Mouse (Mus musculus) thymus, adult 2 months (tissue): ENCODE data around the gene Erc1. TPM values are rescaled to one million over a fixed set of nuclear protein-coding genes. Genes with fewer than 3 reads are reported as not detected.

Experiments used
- DNase-seq: peaks from one replicate; pipeline ENCODE4 v3.0.0; 2021
- H3K27ac ChIP-seq: fragments of 200-500 bp; 2 replicates; pipeline ENCODE4 v1.5.1; 2012; ENCODE audit warnings: low read length, control low read depth; ENCODE audit not compliant: control insufficient read depth, insufficient read depth
- H3K27me3 ChIP-seq: fragments of 200-500 bp; 2 replicates; pipeline ENCODE4 v1.6.1; 2012; ENCODE audit warnings: mild to moderate bottlenecking, low read length, moderate library complexity, mixed read lengths; ENCODE audit not compliant: control insufficient read depth, insufficient read depth
- H3K36me3 ChIP-seq: fragments of 200-500 bp; 2 replicates; pipeline ENCODE4 v1.6.1; 2012; ENCODE audit warnings: mild to moderate bottlenecking, low read length, moderate library complexity; ENCODE audit not compliant: control insufficient read depth, insufficient read depth
- H3K4me1 ChIP-seq: fragments of 200-500 bp; replicated peaks from 2 replicates; pipeline ENCODE4 v1.6.1; 2012; ENCODE audit warnings: low read length; ENCODE audit not compliant: control insufficient read depth, insufficient read depth
- H3K4me3 ChIP-seq: fragments of 200-500 bp; 2 replicates; pipeline ENCODE4 v1.5.1; 2012; ENCODE audit warnings: mild to moderate bottlenecking, low read length, control low read depth, moderate library complexity; ENCODE audit not compliant: control insufficient read depth, insufficient read depth
- CTCF ChIP-seq: fragments of 200-500 bp; IDR thresholded peaks from 2 replicates; pipeline ENCODE4 v1.5.1; 2012; ENCODE audit warnings: mild to moderate bottlenecking, control low read depth, low read length, moderate library complexity, borderline replicate concordance; ENCODE audit not compliant: control insufficient read depth, poor library complexity, insufficient read depth; ENCODE audit errors: extremely low read depth
- POLR2A ChIP-seq: fragments of 200-500 bp; IDR thresholded peaks from 2 replicates; pipeline ENCODE4 v1.6.1; 2012; ENCODE audit warnings: mild to moderate bottlenecking, low read length, control low read depth, moderate library complexity; ENCODE audit not compliant: control insufficient read depth, poor library complexity, insufficient read depth; ENCODE audit errors: extremely low read depth
- WGBS: fragments of 180-500 bp; shearing (Covaris S2); methylation state at CpG from one replicate; pipeline ENCODE4 v1.1.7; 2018; 5-methylcytosine and 5-hydroxymethylcytosine counted together
- polyA plus RNA-seq: library from polyadenylated mRNA; depleted of rRNA; stranded (reverse); fragments of >200 nt; gene quantifications from 2 replicates; pipeline ENCODE4 v1.2.3, GENCODE M21; 2012

Gene Erc1
- polyA plus RNA-seq, 1 experiment = 8.5 TPM

GRCm38 (mm10) chr6:119854156-119854555, 6.2 kb upstream of the Erc1 start:
- 78% methylated on average over 2 of the region's 2 CpGs for WGBS

GRCm38 (mm10) chr6:119849858-119850257, 1.9 kb upstream of the Erc1 start:
- TF ChIP-seq POLR2A = no peak
- no peak for TF ChIP-seq CTCF
- H3K4me3 ChIP-seq = no peak overlapping the region

More at GRCm38 (mm10) chr6:119854156-119854555, 6.2 kb upstream of the Erc1 start:
- no peaks in the 10 kb centered on the region for H3K36me3 ChIP-seq
- no peak for DNase-seq
- TF ChIP-seq POLR2A (no peak), CTCF (no peak)
- H3K27ac ChIP-seq = no peak overlapping the region
- H3K4me3 ChIP-seq = no peak overlapping the region
- no peaks in the 10 kb centered on the region for H3K27me3 ChIP-seq
- H3K4me1 ChIP-seq = no peaks in the 10 kb centered on the region

DNA sequence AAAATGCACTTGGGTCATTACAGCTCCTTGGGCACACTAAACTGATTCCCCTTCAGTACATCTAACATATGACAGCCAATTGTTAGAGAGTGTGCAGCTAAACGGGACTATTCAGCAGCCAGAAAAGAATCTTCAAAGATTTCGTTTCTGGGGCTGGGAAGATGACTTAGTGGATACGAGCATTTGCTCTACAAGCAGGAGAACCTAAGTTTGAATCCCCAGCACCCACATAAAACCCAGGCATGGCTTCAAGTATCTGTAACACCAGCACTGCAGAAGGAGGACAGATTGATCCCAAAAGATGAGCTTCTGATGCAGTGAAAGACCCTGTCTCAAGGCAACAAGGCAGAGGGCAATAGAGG, 1.4 kb upstream of the Erc1 start:
- Histone ChIP-seq H3K27me3 (no peaks in the 10 kb centered on the region), H3K4me3 (no peak overlapping the region), H3K27ac (no peak overlapping the region), H3K36me3 (no peaks in the 10 kb centered on the region), H3K4me1 (peaks cover 10% of the 10 kb centered on the region)
- 76% methylated on average over 3 of the region's 3 CpGs for WGBS
- no peak for DNase-seq
- no peak for TF ChIP-seq POLR2A
- TF ChIP-seq CTCF = no peak

More at GRCm38 (mm10) chr6:119849858-119850257, 1.9 kb upstream of the Erc1 start:
- no peaks in the 10 kb centered on the region for H3K36me3 ChIP-seq
- no peak overlapping the region for H3K27ac ChIP-seq
- 95% methylated on average over 3 of the region's 3 CpGs for WGBS
- peaks cover 10% of the 10 kb centered on the region for H3K4me1 ChIP-seq
- H3K27me3 ChIP-seq = no peaks in the 10 kb centered on the region
- DNase-seq = no peak

- peaks cover 10% of the 10 kb centered on the region for H3K4me1 ChIP-seq
- DNase-seq = no peak
- H3K27ac ChIP-seq = no peak overlapping the region
- H3K4me3 ChIP-seq = peak overlapping the region; percentile 78
- H3K27me3 ChIP-seq = no peaks in the 10 kb centered on the region
- no peak for TF ChIP-seq CTCF
- TF ChIP-seq POLR2A = no peak
- WGBS = 39% methylated on average over 13 of the region's 13 CpGs
- H3K36me3 ChIP-seq = no peaks in the 10 kb centered on the region
Measured at GRCm38 (mm10) chr6:119848696-119849347, 855 bp upstream of the Erc1 start.

DNA sequence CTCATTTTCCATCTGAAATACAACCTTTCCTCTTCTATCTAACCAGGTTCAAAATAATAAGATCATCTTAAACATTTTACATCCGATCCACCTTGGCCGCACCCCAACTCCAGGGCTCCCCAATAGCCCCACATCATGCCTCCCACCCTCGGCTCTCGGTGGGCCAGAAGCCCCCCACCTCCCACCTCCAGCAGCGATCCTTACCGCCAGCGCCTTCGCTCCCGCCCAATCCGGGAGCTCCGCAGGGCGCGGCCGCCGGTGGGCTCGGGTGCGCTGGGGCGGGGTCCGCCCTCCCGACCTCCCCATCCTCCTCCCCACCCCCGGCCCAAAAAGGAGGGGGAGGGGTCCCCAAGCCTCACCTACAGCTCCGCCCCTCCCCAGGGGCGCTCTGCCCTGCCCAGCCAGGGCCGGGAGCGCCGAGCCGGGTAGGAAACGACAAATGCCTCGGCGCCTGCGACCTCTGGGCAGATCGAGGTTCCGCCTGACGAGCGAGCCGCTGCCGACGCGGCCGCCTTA, 391 bp downstream of the Erc1 start:
- DNase-seq = no peak
- Histone ChIP-seq H3K27me3 (no peaks in the 10 kb centered on the region), H3K4me1 (peaks cover 10% of the 10 kb centered on the region), H3K36me3 (no peaks in the 10 kb centered on the region), H3K4me3 (peak overlapping the region; percentile 78), H3K27ac (no peak overlapping the region)
- TF ChIP-seq CTCF (peak; percentile 5; the same call in 1 of the 2 replicates), POLR2A (no peak)
- WGBS = under 1% methylated on average over 40 of the region's 40 CpGs

DNA sequence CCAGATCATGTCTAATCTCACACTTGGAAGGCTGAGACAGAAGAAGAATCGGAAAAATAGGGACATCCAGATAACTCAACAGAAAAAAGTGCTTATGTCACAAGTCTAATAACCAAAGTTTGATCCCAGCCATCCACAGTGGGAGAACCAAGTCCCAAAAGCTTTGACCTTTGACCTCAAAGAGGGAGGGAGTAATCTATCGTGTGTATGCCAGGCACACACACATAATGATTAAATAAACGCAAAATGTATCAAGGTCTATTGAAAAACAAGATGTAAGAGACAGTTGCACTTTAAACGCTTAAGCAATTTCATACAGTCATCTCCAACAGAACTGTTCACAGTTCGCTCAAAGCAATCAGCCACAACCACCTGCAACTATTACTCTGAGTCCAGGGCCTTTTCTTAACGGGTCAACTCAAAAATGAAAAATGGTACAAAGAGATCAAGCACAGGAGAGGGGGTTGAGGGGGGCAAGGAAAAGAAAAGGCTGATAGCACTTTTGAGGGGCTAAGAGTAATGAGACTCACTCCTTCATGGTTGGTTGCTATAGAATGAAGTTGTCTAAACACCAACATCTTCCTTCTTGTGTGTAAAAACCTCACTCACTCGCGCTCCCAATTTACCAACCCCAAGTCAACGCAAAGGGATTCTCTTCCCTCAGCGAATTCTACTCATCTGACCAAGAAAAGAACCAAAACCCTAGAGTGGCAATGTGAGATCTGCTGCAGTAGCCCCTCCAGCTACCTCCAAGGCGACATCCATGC, 1.0 kb downstream of the Erc1 start:
- 60% methylated on average over 11 of the region's 11 CpGs for WGBS
- Histone ChIP-seq H3K27ac (no peak overlapping the region), H3K4me1 (peaks cover 10% of the 10 kb centered on the region), H3K36me3 (no peaks in the 10 kb centered on the region), H3K27me3 (no peaks in the 10 kb centered on the region), H3K4me3 (peak overlapping the region; percentile 78; the same call in 1 of the 2 replicates)
- TF ChIP-seq POLR2A (no peak), CTCF (no peak)
- no peak for DNase-seq
